Mouse (Mus musculus): Measurements from ENCODE around the gene Zfp217.

The Zfp217 gene

DNA sequence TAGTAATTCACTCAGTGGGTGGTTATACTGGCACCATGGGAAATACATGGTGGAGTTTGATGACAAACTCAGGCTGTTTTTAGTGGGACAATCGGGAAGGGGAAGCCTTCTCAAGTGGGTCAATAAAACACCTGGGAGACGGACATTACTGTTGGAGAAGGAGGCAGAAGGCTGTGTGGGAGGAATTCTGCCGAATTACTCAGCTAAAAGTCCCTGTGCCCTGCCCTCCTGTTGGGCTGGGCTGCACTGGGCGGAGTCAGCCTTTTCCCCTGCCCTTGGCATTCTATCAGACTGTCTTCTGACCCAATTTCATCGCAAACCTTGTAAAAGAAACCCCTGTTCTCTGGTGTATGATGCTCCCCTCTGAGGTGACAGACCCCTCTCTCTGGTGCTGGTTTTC lies 10.3 kb upstream of the Zfp217 start:
- DNase-seq: no peak

DNA sequence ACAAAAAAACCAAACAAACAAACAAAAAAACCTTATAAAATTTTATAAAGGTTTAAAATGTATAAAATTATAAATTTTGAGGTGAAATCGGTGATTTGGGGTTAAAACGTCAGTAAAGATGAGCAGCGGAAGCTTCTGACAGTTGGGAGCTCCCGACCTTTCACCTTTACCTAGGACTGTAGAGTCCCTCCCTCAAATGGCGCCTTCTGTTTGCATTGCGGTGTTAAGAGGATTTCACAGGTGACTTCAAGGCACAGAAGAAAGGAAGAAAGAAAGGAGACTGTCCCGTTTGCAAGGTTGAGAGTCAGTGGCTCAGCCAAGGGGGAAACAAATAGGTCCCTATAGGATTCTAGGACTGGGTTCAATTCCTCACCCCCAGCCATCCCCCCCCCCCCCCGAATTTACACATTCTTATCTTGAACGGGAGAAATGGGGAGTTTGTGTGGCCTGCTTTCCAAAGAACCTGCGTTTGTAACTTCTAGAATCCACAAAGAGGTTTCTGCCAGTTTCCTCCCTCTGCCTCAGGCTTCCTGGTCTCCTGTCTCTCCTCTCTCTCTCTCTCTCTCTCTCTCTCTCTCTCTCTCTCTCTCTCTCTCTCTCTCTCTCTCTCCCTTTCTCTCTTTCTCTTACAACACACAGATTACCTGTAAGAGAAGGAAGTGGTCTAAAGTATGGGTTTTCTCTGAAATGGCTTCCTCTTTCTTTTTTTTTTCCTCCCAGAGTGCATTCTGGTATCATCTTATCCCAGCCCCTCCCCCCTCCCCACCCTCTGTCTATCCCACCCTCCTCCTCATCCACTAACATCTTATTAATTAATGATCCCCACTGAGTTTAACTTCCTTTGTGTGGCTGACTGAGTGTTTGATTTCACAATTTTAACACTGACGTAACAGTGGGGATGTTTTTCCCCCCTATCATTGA lies 9.6 kb upstream of the Zfp217 start:
- no peak for DNase-seq

DNA sequence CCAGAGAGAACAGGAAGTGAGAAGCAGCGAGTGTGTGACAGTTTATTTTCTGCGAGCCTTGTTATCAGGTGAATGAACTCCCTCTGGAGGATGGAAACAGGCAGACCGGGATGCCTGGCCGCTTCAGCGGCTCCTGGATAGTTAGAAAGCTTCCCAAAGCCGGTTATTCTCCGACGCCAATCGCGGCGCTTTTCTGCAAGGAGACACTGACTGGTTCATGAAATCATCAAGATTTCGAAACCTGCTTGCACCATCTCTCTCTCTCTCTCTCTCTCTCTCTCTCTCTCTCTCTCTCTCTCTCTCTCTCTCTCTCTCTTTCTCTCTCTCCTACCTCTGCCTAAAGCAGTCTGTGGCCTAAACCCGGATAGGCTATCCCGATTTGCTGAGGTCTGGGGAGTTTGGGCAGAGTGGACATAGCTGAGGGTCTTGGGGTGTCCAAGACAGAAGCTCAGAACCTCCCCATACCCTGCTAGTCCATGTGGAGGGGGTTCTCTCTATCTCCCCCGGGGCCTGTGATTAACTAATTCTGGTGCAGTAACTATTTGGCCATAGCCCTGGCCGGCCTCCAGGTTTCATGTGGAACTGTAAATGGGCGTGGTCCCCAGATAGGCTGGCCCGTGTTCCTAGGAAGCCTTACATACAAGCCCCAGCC lies 7.3 kb upstream of the Zfp217 start:
- peak; percentile 20 to 41 for DNase-seq

DNA sequence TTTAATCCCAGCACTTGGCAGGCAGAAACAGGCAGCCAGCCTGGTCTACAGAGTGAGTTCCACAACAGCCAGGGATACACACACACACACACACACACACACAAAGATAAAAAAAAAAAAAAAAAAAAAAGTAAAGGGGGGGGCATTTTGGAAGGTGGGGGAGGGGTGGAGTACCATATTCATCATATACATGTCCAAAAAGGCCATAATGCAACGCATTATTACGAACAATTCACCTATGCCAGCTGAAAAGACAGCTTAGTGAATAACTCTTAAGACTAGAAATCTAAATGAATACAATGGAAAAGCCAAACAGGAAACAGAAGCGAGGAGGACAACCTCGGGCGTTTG lies 6.8 kb upstream of the Zfp217 start:
- DNase-seq: no peak

DNA sequence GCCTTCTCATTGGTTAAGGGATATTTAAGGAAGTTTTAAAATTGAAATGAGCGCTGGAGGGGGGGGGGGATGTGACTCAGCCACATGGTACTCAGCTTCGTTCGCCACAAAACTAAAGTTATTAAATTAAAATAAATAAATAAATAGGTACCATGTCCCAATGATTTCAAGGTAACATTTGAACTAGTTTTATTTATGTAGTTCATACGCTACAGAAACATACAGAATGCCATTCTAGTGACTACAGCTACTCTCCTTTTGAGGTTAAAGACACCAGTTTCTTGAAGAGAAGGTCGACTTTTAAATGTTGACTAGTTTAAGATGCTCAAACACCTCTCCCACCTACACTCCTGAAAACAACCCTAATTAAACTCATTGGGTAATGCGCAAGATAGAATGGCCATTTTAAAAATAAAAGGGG lies 6.4 kb upstream of the Zfp217 start:
- no peak for DNase-seq

DNA sequence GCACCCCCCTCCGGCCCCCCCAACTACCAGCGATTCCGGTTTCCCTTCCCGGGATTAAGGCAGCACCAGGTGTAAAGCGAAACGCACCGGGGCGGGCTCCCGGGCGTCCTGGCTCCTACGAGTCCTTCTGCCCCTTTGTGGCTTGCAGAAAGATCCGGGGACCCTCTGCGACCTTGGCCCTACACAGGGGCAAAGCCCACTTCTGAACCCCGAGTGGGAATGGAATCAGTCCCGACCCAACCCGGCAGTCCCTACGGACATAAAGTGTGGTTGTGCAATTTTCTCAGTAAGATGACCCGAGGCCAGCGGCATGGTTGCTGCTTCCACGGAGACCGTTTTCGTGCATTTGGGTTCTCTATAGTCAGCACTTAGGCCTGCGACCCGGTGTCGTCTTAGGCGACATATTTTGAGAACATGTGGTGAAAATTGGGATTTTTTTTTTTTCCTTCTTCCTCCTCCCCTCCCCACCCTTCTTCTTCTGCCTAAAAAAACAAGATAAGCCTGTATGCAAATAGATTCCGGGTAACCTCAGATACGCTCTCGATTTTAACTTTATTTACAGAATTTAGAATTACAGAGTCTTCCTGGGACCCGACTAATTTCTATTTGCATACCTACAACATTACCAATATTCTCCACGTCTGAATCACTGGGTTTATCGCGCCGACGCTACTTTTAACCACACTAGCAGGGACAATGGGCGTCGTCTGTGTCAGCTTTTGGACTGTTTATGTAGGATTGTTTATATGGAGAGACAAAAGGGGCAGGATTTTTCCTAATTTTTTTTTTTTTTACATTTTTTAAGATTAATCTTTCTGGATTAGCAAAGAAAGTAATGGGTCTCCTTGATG lies 5.7 kb upstream of the Zfp217 start:
- peak; percentile 17 to 18 for DNase-seq

DNA sequence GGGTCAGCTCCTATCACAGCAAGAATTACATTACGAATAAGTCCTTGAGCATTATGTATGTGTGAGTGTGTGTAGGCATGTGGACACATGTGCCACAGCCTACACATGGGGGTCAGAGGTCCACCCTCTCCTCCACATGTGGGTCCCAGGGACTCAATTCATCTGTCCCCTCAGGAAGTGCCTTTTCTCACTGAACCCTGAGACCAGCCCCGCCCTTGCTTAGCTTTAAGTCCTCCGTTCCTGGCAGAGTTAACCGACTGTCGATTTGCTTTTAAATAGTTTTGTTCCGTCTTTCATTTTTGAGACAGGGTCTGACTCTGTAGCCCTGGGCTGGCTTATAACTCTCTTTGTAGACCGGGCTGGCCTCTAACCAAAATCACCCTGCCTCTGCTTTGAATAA lies 5.0 kb upstream of the Zfp217 start:
- DNase-seq: no peak

DNA sequence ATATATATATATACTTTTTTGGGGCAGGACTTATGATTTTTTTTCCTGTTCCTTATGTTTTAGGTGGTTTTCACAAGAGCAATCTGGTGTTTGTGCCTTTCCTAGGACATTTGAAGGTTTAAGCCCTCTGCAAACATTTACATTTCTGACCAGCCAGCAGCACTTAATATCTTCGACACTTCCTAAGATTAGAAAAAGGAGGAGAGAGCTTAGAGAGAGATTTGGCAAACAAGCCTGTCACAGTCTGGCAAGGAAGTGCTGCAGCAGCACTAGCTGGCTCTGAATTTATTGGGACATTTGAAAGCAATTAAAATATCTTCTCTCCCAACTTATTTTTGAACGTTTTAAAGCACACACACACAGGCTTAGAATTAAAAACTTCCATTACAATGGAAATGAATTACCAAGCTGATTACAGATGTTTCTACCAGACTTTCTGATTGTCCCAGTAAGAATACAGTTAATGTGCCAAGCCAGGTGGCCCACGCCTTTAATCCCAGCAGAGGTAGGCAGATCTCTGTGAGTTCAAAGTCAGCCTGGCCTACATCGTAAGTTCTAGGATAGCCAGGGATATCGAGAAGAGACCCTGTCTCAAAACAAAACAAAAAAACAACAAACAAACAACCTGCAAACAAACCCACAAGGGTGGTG lies 4.3 kb upstream of the Zfp217 start:
- DNase-seq: no peak

DNA sequence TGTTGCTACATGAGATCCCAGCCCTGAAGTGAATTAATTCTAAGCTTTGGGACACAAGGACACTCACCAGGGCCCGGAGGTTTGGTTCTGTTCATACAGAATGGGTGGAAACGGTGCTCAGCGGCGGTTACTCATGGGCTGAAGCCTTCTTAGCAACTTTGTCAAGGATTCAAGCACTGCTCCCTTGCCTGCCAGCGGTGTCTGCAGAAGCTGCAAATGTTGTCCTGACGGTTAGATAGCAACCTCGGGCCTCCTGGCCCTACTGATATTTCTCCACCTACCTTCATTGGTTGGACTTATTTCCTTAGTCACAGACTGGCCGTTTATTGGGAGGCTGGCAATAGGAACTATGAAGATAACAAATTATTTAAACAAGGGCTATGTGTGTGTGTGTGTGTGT lies 3.6 kb upstream of the Zfp217 start:
- no peak for DNase-seq

DNA sequence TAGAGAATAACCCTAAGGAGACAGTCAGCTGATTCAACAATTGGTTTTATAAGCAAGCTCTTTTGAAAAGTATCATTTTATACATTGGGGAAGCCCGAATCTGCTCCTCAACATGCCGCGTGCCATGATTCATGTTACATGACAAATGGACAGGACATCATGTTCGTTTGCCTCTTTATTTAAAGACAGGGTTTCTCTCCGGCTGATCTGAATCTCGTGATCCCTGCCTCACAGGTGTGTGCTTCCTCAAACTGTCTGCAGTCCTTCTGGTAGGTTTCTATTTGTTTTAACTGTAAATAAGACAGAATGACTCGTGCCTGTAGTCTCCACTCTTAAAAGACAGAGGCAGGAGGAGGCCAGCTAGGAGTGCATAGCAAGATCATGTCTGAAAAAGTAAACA lies 925 bp upstream of the Zfp217 start:
- DNase-seq: no peak

DNA sequence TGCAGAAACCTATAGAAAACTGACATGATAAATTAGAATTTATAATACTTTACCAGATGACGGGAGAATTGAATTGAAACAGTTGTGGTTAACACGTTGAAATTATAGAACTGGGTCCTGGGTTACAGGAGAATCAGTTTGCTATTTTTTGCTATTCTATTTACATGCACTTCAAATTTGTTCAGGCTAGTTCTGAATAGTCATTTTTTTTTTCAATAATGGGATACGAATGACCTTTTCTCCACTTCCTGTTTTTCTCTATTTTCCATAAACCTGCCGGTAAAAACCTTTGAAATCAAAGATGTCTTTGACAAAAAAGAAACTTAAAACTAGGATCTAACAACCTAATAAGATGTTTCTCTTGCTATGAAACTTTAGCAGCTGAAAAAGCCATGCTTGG lies 733 bp downstream of the Zfp217 start:
- no peak for DNase-seq

DNA sequence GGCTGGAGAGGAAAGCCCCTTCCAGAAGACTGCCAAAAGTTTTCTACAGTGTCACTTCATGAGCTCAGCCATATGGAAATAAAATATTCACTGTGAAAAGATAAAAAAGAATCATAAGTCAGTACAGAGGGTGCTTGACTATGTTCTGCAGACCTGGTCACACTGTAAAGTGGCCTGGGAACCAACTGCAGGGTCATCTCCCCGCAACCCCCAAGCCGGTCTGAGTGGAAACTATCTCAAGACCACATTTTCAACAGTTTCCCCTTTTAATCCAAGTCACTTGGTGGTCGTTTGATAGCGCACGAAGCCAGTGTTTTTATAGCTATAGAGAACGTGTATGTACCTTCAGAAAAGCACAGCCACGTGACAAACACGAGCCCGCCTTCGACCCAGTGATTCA lies 3.6 kb downstream of the Zfp217 start:
- no peak for DNase-seq

DNA sequence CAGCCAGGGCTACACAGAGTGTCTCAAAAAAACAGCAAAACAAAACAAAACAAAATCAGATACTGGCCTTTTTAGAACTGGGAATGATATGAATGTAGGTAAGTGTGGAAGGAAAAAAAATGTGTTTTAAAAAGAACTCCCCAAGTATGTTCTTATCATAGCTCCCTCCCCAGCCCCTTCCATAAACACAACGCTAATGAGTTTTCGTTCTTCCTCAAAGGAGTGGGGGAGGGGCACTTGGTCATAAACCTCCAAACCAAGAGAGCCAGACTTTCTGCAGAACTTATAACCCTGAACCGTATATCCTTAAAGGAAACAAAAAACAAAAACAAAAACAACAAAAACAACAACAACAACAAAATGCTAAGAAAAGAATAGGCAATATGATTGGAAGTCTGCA lies 4.0 kb downstream of the Zfp217 start:
- no peak for DNase-seq

DNA sequence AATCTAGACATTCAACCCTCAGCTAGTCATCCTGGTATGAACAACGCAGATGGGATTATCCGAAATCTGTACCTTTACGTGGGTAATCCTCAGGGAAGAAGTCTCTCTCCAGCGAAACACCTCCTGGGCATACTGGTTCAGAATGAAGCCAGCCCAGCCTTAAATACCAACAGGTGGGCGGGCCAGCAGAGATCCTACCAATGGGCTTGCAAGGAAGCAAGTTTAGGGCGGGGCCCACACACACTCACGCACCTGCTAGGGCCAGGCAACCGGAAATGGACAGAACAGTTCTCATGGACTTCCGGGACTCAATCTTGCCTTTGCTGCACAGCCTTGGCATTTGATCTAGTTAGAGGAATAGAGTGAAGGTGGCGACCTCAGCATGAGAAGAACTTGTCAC lies 5.4 kb downstream of the Zfp217 start:
- DNase-seq: no peak

DNA sequence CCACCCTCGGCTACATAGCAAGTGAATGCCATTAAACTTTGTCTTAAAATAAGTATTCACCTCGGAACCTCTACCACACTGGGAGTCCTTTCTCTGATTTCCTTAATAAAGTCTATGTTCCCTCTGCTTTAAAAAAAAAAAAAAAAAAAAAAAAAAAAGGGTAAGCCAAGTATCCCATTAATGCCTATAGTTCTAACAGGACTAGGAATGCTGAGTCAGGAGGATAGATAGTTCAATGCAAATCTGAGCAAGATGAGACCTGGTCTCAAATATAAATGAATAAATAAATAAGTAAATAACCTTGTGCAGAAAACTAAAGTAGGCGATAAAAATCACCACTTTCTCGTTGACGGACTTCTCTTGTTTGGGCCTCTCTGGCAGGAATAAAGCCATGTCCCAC lies 6.4 kb downstream of the Zfp217 start:
- DNase-seq: no peak

DNA sequence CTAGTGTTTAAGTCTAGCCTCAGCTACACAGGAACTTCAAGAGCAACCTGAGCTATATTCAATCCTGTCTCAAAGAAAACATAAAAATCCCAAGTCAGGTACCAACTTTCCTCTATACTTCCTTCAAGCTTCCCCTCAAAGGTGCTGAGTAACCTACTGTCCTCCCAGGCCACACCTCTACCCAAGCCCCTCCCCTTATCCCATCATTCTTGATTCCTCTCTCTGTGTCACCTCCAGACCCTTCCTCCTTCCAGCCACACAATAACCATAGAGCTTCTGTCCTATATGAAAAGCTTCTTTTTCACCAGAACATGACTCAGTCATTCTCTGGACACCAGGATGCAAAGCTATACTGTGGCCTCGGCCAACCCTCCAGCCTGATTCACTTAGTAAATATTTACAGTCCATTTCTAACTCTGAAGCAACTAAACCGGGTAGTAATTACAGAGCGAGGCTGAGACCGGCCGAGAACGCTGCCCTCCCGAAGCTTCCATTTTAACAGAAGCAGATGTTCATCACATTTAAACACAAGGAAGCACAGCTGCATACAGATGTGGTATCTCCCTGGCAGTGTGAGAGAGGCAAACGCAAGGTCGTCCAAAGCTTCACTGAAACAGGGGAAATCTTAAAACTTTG lies 8.4 kb downstream of the Zfp217 start:
- no peak for DNase-seq

DNA sequence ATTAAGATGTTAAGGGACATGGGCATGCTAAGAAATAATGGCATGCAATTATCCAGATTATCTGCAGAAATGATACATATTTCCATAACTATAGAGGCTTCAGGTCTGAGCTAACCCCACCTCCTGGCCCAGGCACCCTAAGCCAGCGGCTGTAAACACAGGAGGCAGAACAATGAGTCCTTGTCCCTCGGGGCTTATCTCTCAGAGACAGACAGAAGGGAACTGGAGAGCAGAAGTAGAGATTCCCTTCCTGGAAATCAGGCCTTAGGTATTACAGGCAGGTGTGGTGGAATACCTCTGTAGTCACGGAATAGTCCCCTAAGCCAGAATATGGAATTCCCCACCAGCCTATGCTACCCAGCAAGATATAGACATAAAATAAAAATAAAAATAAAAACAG lies 11.0 kb downstream of the Zfp217 start:
- DNase-seq: no peak

DNA sequence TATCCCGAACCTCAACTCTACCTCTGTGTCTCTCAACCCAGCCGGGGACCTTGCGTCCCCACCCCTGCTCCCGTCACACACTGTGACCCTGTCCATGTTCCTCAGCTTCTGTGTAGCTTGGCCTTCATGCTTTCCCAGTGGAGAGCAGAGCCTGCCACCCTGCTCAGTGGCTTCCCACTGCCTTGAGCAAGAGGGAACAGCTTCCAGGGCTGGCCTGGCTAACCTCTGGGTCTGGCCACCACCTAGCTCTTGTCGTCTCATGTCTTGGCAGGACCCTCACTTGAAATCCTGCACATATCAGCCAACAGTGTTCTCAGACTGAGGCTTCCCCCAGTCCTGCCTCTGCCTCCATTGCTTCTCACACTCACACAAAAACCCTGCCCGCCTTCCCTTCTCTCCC lies 12.1 kb downstream of the Zfp217 start:
- no peak for DNase-seq

DNA sequence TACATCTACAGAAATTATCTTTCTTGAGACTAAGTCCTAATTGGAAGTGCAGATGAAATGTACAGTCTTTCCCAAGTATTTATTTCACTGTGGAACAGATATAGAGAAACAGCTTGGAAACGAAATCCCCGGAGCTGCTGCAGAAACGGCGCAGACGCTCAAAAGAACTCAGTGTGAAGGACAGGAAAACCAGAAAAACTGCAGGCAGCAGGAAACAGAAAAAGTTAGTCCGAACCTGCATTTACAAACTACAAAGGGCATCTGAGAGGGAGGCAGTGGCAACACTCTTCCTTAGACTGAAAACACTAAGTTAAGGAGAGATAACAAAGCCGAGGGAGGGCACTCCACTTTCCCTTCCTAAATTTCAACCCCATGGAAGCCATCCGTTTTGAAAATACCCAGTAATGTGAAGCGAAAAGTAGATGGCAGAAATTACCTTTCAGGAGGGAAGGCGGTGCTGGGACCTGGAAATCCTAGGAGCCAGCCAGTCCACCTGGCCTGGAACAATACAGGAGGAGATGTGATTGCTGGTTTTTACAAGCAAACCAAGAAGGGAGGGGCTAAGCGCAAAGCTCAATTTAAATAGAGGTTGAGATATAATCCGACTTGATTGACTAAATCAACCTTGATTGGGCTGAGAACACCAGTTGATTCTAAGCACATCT lies 13.7 kb downstream of the Zfp217 start:
- no peak for DNase-seq

DNA sequence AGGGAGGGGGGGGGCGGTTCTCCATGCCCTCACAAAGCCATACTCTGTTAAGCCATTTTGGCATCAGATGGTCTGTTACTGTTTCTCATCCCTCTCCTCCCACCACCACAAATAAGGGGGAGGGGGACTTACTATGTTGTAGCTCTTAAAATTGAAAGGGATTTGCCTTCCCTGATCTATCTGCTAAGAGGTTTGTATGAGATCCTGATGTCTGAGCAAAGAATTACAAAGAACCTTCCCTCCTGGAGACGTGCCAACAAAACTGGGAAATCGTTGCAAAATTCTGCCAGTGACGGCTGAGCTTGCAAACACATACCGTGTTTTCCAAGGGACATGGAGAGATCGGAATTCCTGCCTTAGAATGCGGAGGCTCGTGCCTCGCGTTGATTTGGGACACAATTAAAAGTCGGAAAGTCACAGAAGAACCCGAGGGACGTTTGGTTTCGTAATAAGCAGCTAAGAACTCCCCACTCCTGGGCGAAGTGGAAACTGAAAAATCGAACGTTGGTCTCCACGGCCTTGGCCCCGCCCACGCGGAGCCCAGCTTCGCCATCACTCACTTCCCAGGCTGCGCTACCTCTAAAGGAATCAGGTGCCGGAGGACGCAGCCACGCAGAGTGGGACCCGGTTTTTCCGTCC lies 14.7 kb downstream of the Zfp217 start:
- DNase-seq: peak; percentile 27 to 54

DNA sequence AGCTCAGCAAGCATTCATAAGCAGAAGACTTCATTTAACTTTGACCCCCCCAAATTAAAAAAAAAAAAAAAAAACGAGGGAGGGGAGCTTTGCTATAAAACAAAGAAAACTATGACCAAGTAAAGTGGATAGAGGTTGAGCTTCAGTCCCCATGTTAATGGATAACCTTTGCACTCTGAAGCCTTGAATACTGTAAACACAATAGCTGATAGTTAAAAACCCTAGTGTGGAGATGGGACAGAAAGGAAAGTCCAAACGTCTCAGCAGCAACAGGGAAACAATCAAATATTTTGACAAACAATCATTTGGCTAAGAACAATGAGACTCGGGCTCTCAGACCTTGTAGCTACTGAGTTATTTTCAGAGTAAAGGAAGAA lies 15.2 kb downstream of the Zfp217 start:
- no peak for DNase-seq
